ENCODE assay signal across 11 mouse cellular contexts in the genomic region with DNA sequence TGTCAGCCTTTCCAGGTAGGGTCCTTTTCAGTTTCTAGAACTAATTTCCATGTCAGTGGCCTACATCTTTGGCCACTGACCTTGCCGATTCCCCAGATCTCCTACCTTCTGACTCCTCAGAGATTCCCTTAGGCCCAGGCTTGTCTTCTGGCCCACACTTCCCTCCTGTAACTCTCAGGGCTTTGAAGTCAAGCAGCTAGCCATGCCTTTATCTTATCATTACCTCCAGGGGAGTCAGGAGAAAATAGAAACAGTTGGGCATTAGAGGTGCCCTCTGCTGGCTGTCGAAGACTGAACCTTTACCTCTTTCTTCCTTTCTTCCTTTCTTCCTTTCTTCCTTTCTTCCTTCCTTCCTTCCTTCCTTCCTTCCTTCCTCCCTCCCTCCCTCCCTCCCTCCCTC. TPM values are rescaled to one million over a fixed set of nuclear protein-coding genes. Genes with fewer than 3 reads are reported as not detected.
DNase-seq lines count a peak whose midpoint lies in the region; ATAC-seq and TF ChIP-seq lines count a peak whose summit lies in the region.
"Had no signal": no experiment of that assay in that cellular context is flagged by ENCODE, and none has a peak within 500 bp of the region (broad histone marks: within the 10 kb centered on the region; RNA-seq: fewer than 3 reads in every experiment).

No protein-coding gene starts in this region.

- no peak for DNase-seq in heart, postnatal 0 days (ENCODE audit: low spot score)
- DNase-seq in heart, postnatal 10 days, result no peak
- peak; percentile 48 for DNase-seq in CD4-positive, CD25-positive, alpha-beta regulatory T cell, adult 2 months (ENCODE audit: low read depth, low spot score)
- DNase-seq in Patski (ENCODE audit: low read depth, low spot score), result no peak
- DNase-seq in liver, embryonic 13.5 days, result peak; percentile 52
- DNase-seq in adrenal gland, adult 8-10 months, result no peak
- no peak for DNase-seq in midbrain, embryonic 11.5 days (ENCODE audit: low spot score, missing footprints)
- DNase-seq: kidney, postnatal 14 days; right cerebral cortex, postnatal 25 days; thymus, adult 2 months had no signal

- H3K4me1 ChIP-seq in heart, postnatal 0 days (ENCODE audit: control insufficient read depth, insufficient read depth), result peaks cover 5% of the 10 kb centered on the region; the same call in 1 of the 2 replicates
- H3K4me1 ChIP-seq in liver, embryonic 13.5 days (replicated peaks), result peaks cover 36% of the 10 kb centered on the region
- H3K4me1 ChIP-seq in midbrain, embryonic 11.5 days (ENCODE audit: control insufficient read depth, insufficient read depth, low read length), result no peaks in the 10 kb centered on the region
- H3K4me1 ChIP-seq: hindbrain, embryonic 10.5 days had no signal

- no peaks in the 10 kb centered on the region for H3K9me3 ChIP-seq in heart, postnatal 0 days (replicated peaks; ENCODE audit: control insufficient read depth, low read length)
- no peaks in the 10 kb centered on the region for H3K9me3 ChIP-seq in liver, embryonic 13.5 days (replicated peaks)
- H3K9me3 ChIP-seq in midbrain, embryonic 11.5 days (ENCODE audit: control insufficient read depth, low read length), result no peaks in the 10 kb centered on the region

- intact Hi-C loops in heart, postnatal 10 days (cut with DNase I), result loop anchor here (5.0 kb wide), 1 partner anchor 136 kb away; no protein-coding TSS in a partner anchor

- H3K9ac ChIP-seq in heart, postnatal 0 days (replicated peaks; ENCODE audit: low read depth, low read length), result no peak overlapping the region
- peak overlapping the region; percentile 51; the same call in 1 of the 2 replicates for H3K9ac ChIP-seq in liver, embryonic 13.5 days
- H3K9ac ChIP-seq in midbrain, embryonic 11.5 days (ENCODE audit: low read length), result no peak overlapping the region

- H3K4me2 ChIP-seq in heart, postnatal 0 days (ENCODE audit: low read depth, low read length), result no peak overlapping the region
- peak overlapping the region; percentile 43 for H3K4me2 ChIP-seq in liver, embryonic 13.5 days
- H3K4me2 ChIP-seq in midbrain, embryonic 11.5 days, result no peak overlapping the region

- ATAC-seq in heart, postnatal 0 days (ENCODE audit: insufficient read depth, low read depth), result no peak
- no peak for ATAC-seq in Patski
- peak; percentile 90 for ATAC-seq in liver, embryonic 13.5 days (ENCODE audit: low read depth)
- no peak for ATAC-seq in midbrain, embryonic 11.5 days (ENCODE audit: low FRiP score)

- no peaks in the 10 kb centered on the region for H3K27me3 ChIP-seq in heart, postnatal 0 days (ENCODE audit: control insufficient read depth, insufficient read depth, low read length)
- H3K27me3 ChIP-seq in Patski, result no peaks in the 10 kb centered on the region
- H3K27me3 ChIP-seq in liver, embryonic 13.5 days, result no peaks in the 10 kb centered on the region
- H3K27me3 ChIP-seq in midbrain, embryonic 11.5 days (ENCODE audit: control insufficient read depth, insufficient read depth, low read length), result no peaks in the 10 kb centered on the region

- POLR2A ChIA-PET in Patski (lab: Charles Lee), result no interaction called here

- no peak overlapping the region for H3K4me3 ChIP-seq in heart, postnatal 0 days (ENCODE audit: low read depth, low read length)
- H3K4me3 ChIP-seq in liver, embryonic 13.5 days (replicated peaks), result no peak overlapping the region
- H3K4me3 ChIP-seq in midbrain, embryonic 11.5 days (ENCODE audit: low read depth, low read length), result no peak overlapping the region
- H3K4me3 ChIP-seq: hindbrain, embryonic 10.5 days had no signal

- no peak overlapping the region for H3K27ac ChIP-seq in heart, postnatal 0 days (ENCODE audit: low read depth)
- peak overlapping the region; percentile 80 for H3K27ac ChIP-seq in liver, embryonic 13.5 days
- H3K27ac ChIP-seq in midbrain, embryonic 11.5 days (ENCODE audit: low read depth, low read length), result no peak overlapping the region
- H3K27ac ChIP-seq: hindbrain, embryonic 10.5 days had no signal

- H3K36me3 ChIP-seq in heart, postnatal 0 days (replicated peaks; ENCODE audit: control insufficient read depth, insufficient read depth, low read length), result no peaks in the 10 kb centered on the region
- H3K36me3 ChIP-seq in liver, embryonic 13.5 days, result no peaks in the 10 kb centered on the region
- no peaks in the 10 kb centered on the region for H3K36me3 ChIP-seq in midbrain, embryonic 11.5 days (ENCODE audit: control insufficient read depth, insufficient read depth, low read length)
- H3K36me3 ChIP-seq: hindbrain, embryonic 10.5 days had no signal

- no peak for TF ChIP-seq EP300 in heart, postnatal 0 days (IDR thresholded peaks at IDR 0.05; ENCODE audit: low read depth)

- CTCF ChIA-PET in Patski (lab: Charles Lee), result no interaction called here

- in situ Hi-C loops in Patski (cut with MboI; ENCODE audit: low pct_unique_long_range_greater_than_20kb), result no loop called here

- 12% methylated on average over 2 of the region's 2 CpGs for WGBS in heart, postnatal 0 days
- WGBS in liver, embryonic 13.5 days (ENCODE audit: insufficient replicate concordance), result 9% methylated on average over 2 of the region's 2 CpGs
- WGBS in midbrain, embryonic 11.5 days, result 67% methylated on average over 2 of the region's 2 CpGs

- TF ChIP-seq CTCF in heart, postnatal 0 days (IDR thresholded peaks at IDR 0.05; ENCODE audit: low read depth), result peak; percentile 28
- TF ChIP-seq CTCF in Patski (IDR thresholded peaks at IDR 0.05), result peak; percentile 38

RNA-seq across cellular contexts. Expression of gene Jak2, which starts 48.3 kb away (rescaled TPM):
- 11.5 and 11.6 TPM in 2 replicates for total RNA-seq in heart, postnatal 0 days (2014; rRNA removed; ENCODE audit: low replicate concordance)
- 4.4 and 5.2 TPM in 2 replicates for polyA plus RNA-seq in heart, postnatal 0 days (2015; fragmentation: Nextera tagmentation; extraction: Ambion mirVana)
- 10 to 100 TPM; 16.9 to 17.6 TPM for total RNA-seq in heart, postnatal 10 days (2021)
- polyA plus RNA-seq in Patski (2021), result 32.4 TPM
- 10.9 and 11.8 TPM in 2 replicates for polyA plus RNA-seq in liver, embryonic 13.5 days (2015; fragmentation: Nextera tagmentation; extraction: Ambion mirVana)
- total RNA-seq in adrenal gland, adult 8-10 months (2022), result 10 to 100 TPM; 20.9 to 24.8 (median 22.8) TPM
- 12.8 and 13.4 TPM in 2 replicates for polyA plus RNA-seq in midbrain, embryonic 11.5 days (2014; fragmentation: Nextera tagmentation; extraction: Ambion mirVana)

Comparison
In these comparisons a context has a peak if more than half of its experiments do, and no peak if none do; other contexts are left out.
1. DNase-seq: peak in CD4-positive, CD25-positive, alpha-beta regulatory T cell, adult 2 months (single experiment) and liver, embryonic 13.5 days (single experiment); none in heart, postnatal 0 days (single experiment), heart, postnatal 10 days (0 of 2), Patski (single experiment), adrenal gland, adult 8-10 months (single experiment) and midbrain, embryonic 11.5 days (single experiment).